Mouse (Mus musculus): ENCODE measurements around the gene Map4k1. TPM values are rescaled to one million over a fixed set of nuclear protein-coding genes. Genes with fewer than 3 reads are reported as not detected.

Map4k1 gene
- polyA plus RNA-seq, 1 experiment from 2014 or later, result 6.9 TPM

DNA sequence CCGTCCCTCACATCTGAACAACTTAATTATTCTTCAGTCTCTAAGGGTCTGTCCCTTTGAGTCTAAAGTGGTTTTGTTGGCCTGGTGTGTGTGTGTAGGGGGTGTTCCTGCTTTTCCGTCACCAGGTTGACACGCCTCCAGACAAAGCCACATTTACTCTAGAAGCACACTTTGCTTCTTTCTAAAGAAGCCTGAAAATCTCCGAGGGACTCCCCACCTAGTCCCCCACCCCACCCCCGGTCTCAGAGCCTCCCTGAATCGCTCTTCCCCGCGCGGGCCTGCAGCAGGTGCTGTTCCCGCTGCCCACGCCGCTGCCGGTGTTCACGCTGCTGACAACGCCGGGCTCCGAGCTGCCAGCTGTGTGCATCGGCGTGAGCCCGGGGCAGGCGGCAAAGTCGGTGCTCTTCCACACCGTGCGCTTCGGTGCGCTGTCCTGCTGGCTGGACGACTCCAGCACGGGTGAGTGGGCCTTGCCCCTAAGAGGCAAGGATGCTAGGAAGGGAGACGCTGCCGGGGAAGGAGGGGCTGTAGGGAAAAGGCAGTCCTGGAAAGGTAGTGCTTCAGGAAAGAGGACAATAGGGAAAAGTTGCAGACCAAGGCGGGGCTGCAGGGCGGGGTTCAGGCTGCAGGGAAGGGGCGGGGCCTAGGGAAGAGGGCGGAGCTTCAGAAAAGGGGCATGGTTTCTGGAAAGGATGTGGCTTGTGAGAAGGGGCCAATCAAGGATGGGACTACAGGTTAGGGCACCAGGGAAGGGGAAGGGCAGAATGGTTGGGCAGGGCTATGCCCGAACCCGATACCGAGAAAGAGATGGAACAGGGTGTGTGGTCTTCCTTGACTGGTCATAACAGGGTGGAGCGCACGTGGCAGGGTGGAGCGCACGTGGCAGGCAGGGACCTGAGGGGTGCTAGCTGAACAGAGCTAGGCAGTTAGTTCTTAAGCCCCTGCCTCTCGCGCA, 19.1 kb downstream of the Map4k1 start:
- Histone ChIP-seq H3K9ac (ENCODE audit: low read length) (peak overlapping the region; percentile 60), H3K4me2 (ENCODE audit: low read length) (peak overlapping the region; percentile 77), H3K27me3 (replicated peaks; ENCODE audit: control insufficient read depth, insufficient read depth, low read length) (no peaks in the 10 kb centered on the region), H3K4me3 (ENCODE audit: low read depth, low read length) (peak overlapping the region; percentile 34), H3K9me3 (replicated peaks; ENCODE audit: control insufficient read depth, low read length) (no peaks in the 10 kb centered on the region), H3K36me3 (ENCODE audit: control insufficient read depth, insufficient read depth, low read length) (no peaks in the 10 kb centered on the region), H3K27ac (ENCODE audit: low read depth, low read length) (no peak overlapping the region), H3K4me1 (ENCODE audit: control insufficient read depth, insufficient read depth, low read length) (no peaks in the 10 kb centered on the region)
- DNase-seq (ENCODE audit: low spot score), result peak; percentile 49
- ATAC-seq, result peak; percentile 70
- WGBS, result 5% methylated on average over 43 of the region's 43 CpGs

DNA sequence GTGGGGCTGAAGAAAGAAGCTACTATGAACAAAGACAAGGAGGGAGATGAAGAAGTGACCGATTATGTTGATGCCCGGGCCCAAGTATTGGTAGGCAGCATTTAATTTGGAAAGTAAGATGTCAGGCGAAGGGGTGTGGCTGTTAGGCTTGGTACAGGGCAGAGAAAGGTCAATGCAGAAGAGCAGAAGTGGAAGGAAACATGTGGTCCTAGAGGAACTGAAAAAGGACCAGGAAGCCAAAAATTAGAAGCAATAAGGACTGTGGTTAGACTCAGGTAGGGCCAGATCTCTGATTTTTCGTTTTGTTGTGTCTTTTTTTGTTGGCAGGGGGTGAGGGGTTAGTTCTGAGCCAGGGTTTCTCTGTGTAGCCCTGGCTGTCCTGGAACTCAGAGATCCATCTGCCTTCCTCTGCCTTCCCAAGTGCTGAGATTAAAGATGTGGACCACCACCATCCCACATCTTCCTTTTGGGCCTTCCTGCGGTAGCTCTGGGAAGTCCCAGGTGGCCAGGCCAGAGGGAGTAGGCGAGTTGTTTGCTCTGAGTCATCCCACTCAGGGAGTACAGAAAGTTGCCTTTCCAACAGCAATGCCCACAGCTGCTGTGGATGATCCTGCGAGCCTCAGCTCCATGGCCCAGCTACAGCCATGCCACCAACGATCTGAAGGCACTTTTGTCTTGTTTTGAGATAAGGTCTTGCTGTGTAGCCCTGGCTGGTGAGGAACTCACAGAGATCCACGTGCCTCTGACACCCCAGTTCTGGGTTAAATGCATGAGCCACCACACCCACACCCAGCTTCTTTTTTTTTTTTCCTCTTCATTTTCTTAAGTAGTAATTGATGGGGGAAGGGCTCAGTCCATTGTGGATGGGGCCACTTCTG, 25.6 kb downstream of the Map4k1 start:
- no peaks in the 10 kb centered on the region for H3K4me1 ChIP-seq (ENCODE audit: control insufficient read depth, insufficient read depth, low read length)
- ATAC-seq, result no peak
- H3K4me3 ChIP-seq (ENCODE audit: low read depth, low read length), result no peak overlapping the region
- no peak overlapping the region for H3K4me2 ChIP-seq (ENCODE audit: low read length)
- no peak overlapping the region for H3K27ac ChIP-seq (ENCODE audit: low read depth, low read length)
- 82% methylated on average over 9 of the region's 9 CpGs for WGBS
- no peaks in the 10 kb centered on the region for H3K9me3 ChIP-seq (replicated peaks; ENCODE audit: control insufficient read depth, low read length)
- H3K36me3 ChIP-seq (ENCODE audit: control insufficient read depth, insufficient read depth, low read length), result no peaks in the 10 kb centered on the region
- H3K9ac ChIP-seq (ENCODE audit: low read length), result no peak overlapping the region
- no peak for DNase-seq (ENCODE audit: low spot score)
- H3K27me3 ChIP-seq (replicated peaks; ENCODE audit: control insufficient read depth, insufficient read depth, low read length), result no peaks in the 10 kb centered on the region

GRCm38 (mm10) chr7:29008171-29008570, 26.3 kb downstream of the Map4k1 start:
- no peak for ATAC-seq
- Histone ChIP-seq H3K9me3 (replicated peaks; ENCODE audit: control insufficient read depth, low read length) (no peaks in the 10 kb centered on the region), H3K9ac (ENCODE audit: low read length) (no peak overlapping the region), H3K4me2 (ENCODE audit: low read length) (no peak overlapping the region), H3K4me1 (ENCODE audit: control insufficient read depth, insufficient read depth, low read length) (no peaks in the 10 kb centered on the region), H3K36me3 (ENCODE audit: control insufficient read depth, insufficient read depth, low read length) (no peaks in the 10 kb centered on the region), H3K4me3 (ENCODE audit: low read depth, low read length) (no peak overlapping the region), H3K27ac (ENCODE audit: low read depth, low read length) (no peak overlapping the region), H3K27me3 (replicated peaks; ENCODE audit: control insufficient read depth, insufficient read depth, low read length) (no peaks in the 10 kb centered on the region)
- no peak for DNase-seq (ENCODE audit: low spot score)
- WGBS, result 94% methylated on average over 10 of the region's 10 CpGs

DNA sequence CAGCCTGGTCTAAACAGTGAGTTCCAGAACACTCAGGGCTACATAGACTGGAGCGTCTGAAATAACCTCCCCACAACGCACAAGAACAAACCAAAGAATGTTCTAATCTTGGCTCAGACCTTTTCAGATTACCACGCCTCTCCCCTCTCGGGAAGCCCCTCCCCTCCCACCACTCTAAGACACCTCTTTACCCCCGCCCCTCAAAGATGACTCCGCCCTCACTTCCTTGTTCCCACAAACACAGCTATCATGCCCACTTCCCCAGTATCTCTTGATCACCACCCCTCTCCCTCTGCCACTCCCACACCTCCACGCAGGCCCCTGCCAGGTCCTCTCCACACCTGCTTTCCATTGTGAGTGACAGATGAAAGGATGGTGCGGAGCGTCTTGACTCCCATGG, 26.9 kb downstream of the Map4k1 start:
- Histone ChIP-seq H3K9me3 (replicated peaks; ENCODE audit: control insufficient read depth, low read length) (no peaks in the 10 kb centered on the region), H3K36me3 (ENCODE audit: control insufficient read depth, insufficient read depth, low read length) (no peaks in the 10 kb centered on the region), H3K4me3 (ENCODE audit: low read depth, low read length) (no peak overlapping the region), H3K27ac (ENCODE audit: low read depth, low read length) (no peak overlapping the region), H3K4me2 (ENCODE audit: low read length) (no peak overlapping the region), H3K9ac (ENCODE audit: low read length) (no peak overlapping the region), H3K4me1 (ENCODE audit: control insufficient read depth, insufficient read depth, low read length) (no peaks in the 10 kb centered on the region), H3K27me3 (replicated peaks; ENCODE audit: control insufficient read depth, insufficient read depth, low read length) (no peaks in the 10 kb centered on the region)
- DNase-seq (ENCODE audit: low spot score) (no peak), ATAC-seq (no peak)
- WGBS, result 78% methylated on average over 9 of the region's 9 CpGs

DNA sequence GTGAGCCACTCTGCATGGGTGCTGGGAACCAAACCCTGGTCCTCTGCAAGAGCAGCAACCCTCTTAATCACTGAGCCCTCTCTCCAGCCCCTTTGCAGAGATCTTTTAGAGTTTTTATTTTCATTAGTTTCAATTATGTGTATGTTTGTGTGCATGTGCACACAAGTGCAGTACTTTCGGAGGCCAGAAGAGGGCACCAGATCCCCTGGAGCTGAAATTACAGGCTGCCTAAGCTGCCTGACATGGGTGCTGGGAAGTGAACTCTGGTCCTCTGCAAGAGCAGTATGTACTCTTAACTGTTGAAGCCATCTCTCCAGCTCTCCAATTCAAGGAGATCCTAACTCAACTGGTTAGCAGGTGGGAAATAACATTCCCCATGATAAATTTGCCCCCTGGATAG, 33.1 kb downstream of the Map4k1 start:
- Histone ChIP-seq H3K9ac (ENCODE audit: low read length) (no peak overlapping the region), H3K36me3 (ENCODE audit: control insufficient read depth, insufficient read depth, low read length) (no peaks in the 10 kb centered on the region), H3K4me3 (ENCODE audit: low read depth, low read length) (no peak overlapping the region), H3K9me3 (replicated peaks; ENCODE audit: control insufficient read depth, low read length) (peaks cover 4% of the 10 kb centered on the region; the same call in 1 of the 2 replicates), H3K27me3 (replicated peaks; ENCODE audit: control insufficient read depth, insufficient read depth, low read length) (peaks cover 22% of the 10 kb centered on the region), H3K4me1 (ENCODE audit: control insufficient read depth, insufficient read depth, low read length) (no peaks in the 10 kb centered on the region; the same call in 1 of the 2 replicates), H3K4me2 (ENCODE audit: low read length) (no peak overlapping the region), H3K27ac (ENCODE audit: low read depth, low read length) (no peak overlapping the region)
- no peak for ATAC-seq
- WGBS, result 89% methylated on average over 1 of the region's 1 CpGs
- DNase-seq (ENCODE audit: low spot score), result no peak

DNA sequence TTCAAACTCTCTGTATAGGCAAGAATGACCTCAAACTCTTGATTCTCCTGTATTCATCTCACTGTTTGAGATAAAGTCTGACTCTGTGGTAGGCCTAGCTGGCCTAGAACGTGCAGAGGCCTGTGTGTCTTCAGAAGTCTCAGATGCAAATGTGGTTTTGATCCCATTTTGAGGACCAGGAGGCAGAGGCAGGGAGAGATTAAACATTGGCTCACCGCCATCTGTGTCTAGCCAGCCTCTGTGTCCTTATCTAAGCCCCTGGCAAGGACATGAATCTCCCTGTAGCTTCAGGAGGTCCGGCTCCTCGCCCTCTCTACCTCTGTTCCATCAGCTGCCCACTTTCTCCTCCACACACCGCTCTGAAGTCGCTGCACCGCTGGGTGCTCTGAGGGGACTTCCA, 34.6 kb downstream of the Map4k1 start:
- Histone ChIP-seq H3K4me1 (ENCODE audit: control insufficient read depth, insufficient read depth, low read length) (no peaks in the 10 kb centered on the region; the same call in 1 of the 2 replicates), H3K27ac (ENCODE audit: low read depth, low read length) (no peak overlapping the region), H3K9ac (ENCODE audit: low read length) (no peak overlapping the region), H3K9me3 (replicated peaks; ENCODE audit: control insufficient read depth, low read length) (peaks cover 4% of the 10 kb centered on the region; the same call in 1 of the 2 replicates), H3K27me3 (replicated peaks; ENCODE audit: control insufficient read depth, insufficient read depth, low read length) (peaks cover 31% of the 10 kb centered on the region), H3K4me3 (ENCODE audit: low read depth, low read length) (no peak overlapping the region), H3K36me3 (ENCODE audit: control insufficient read depth, insufficient read depth, low read length) (no peaks in the 10 kb centered on the region), H3K4me2 (ENCODE audit: low read length) (no peak overlapping the region)
- WGBS, result 83% methylated on average over 7 of the region's 7 CpGs
- ATAC-seq, result no peak
- DNase-seq (ENCODE audit: low spot score), result no peak

GRCm38 (mm10) chr7:29017222-29017621, 35.4 kb downstream of the Map4k1 start:
- WGBS, result 82% methylated on average over 7 of the region's 7 CpGs
- DNase-seq (ENCODE audit: low spot score), result no peak
- H3K4me1 ChIP-seq (ENCODE audit: control insufficient read depth, insufficient read depth, low read length), result no peaks in the 10 kb centered on the region; the same call in 1 of the 2 replicates
- H3K36me3 ChIP-seq (ENCODE audit: control insufficient read depth, insufficient read depth, low read length), result no peaks in the 10 kb centered on the region
- no peak overlapping the region for H3K4me2 ChIP-seq (ENCODE audit: low read length)
- H3K27ac ChIP-seq (ENCODE audit: low read depth, low read length), result no peak overlapping the region
- no peak overlapping the region for H3K9ac ChIP-seq (ENCODE audit: low read length)
- peaks cover 31% of the 10 kb centered on the region for H3K27me3 ChIP-seq (replicated peaks; ENCODE audit: control insufficient read depth, insufficient read depth, low read length)
- peaks cover 4% of the 10 kb centered on the region; the same call in 1 of the 2 replicates for H3K9me3 ChIP-seq (replicated peaks; ENCODE audit: control insufficient read depth, low read length)
- no peak for ATAC-seq
- no peak overlapping the region for H3K4me3 ChIP-seq (ENCODE audit: low read depth, low read length)

GRCm38 (mm10) chr7:29019447-29020220, 37.8 kb downstream of the Map4k1 start:
- ATAC-seq (no peak), DNase-seq (ENCODE audit: low spot score) (peak; percentile 29)
- H3K27me3 ChIP-seq (replicated peaks; ENCODE audit: control insufficient read depth, insufficient read depth, low read length), result peaks cover 31% of the 10 kb centered on the region
- no peak overlapping the region for H3K27ac ChIP-seq (ENCODE audit: low read depth, low read length)
- 5% methylated on average over 68 of the region's 88 CpGs for WGBS
- peak overlapping the region; percentile 48 for H3K9ac ChIP-seq (ENCODE audit: low read length)
- no peaks in the 10 kb centered on the region; the same call in 1 of the 2 replicates for H3K4me1 ChIP-seq (ENCODE audit: control insufficient read depth, insufficient read depth, low read length)
- H3K4me3 ChIP-seq (ENCODE audit: low read depth, low read length), result peak overlapping the region; percentile 37
- peaks cover 4% of the 10 kb centered on the region; the same call in 1 of the 2 replicates for H3K9me3 ChIP-seq (replicated peaks; ENCODE audit: control insufficient read depth, low read length)
- H3K36me3 ChIP-seq (ENCODE audit: control insufficient read depth, insufficient read depth, low read length), result no peaks in the 10 kb centered on the region
- peak overlapping the region; percentile 60 for H3K4me2 ChIP-seq (ENCODE audit: low read length)

Data from forebrain, embryonic 14.5 days (tissue).